Mouse (Mus musculus) ES-Bruce4 (cell line): Measurements from ENCODE around the gene Wnt2.

Experiments
- CTCF ChIP-seq: IDR thresholded peaks from one replicate; pipeline ENCODE4 v1.8.1; 2011; ENCODE audit warnings: low read depth, low read length
- EP300 ChIP-seq: IDR thresholded peaks from 2 replicates; pipeline ENCODE4 v1.6.1; 2011; ENCODE audit warnings: low read depth, low read length; ENCODE audit not compliant: insufficient read depth
- POLR2A ChIP-seq: IDR thresholded peaks from one replicate; pipeline ENCODE4 v1.8.1; 2011; ENCODE audit warnings: low read length; ENCODE audit not compliant: insufficient read depth

- TF ChIP-seq CTCF (no peak), POLR2A (no peak), EP300 (no peak)
Measured at GRCm38 (mm10) chr6:18044299-18044698, 13.9 kb upstream of the Wnt2 start.
